Mouse (Mus musculus): Measurements from ENCODE around the gene Nppa. TPM values are rescaled to one million over a fixed set of nuclear protein-coding genes. Genes with fewer than 3 reads are reported as not detected.

Nppa gene
- polyA plus RNA-seq, 1 experiment from 2014 or later: 2.3 TPM

DNA sequence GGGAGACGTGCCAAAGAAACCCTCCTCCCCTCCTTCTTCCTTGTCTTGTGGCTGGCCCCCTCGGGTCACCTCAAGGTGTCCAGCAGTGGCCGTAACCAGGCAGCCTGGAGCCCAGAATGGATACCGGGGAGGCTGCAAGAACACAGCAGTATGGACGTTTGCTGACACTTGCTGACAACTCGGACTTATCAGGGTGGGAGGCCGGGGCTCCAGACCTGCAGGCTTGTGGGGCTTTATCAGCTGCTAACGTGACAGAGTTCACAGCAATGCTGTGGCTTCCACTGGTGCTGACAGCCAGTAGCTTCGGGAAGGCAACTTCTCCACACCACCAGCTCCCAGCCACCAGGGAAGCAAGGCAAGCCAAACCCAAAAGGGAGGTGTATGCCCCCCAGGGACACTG is 31.2 kb upstream of the Nppa start:
- Histone ChIP-seq H3K9ac (replicated peaks; ENCODE audit: low read depth, low read length) (no peak overlapping the region), H3K27ac (ENCODE audit: low read length) (no peak overlapping the region), H3K9me3 (ENCODE audit: control insufficient read depth, low read depth, low read length) (no peaks in the 10 kb centered on the region), H3K36me3 (ENCODE audit: control insufficient read depth, insufficient read depth, low read length) (no peaks in the 10 kb centered on the region), H3K27me3 (ENCODE audit: control insufficient read depth, insufficient read depth, low read length) (no peaks in the 10 kb centered on the region), H3K4me1 (ENCODE audit: control insufficient read depth, insufficient read depth, low read length) (no peaks in the 10 kb centered on the region), H3K4me3 (ENCODE audit: low read depth, low read length) (no peak overlapping the region), H3K4me2 (replicated peaks; ENCODE audit: low read depth, low read length) (no peak overlapping the region)
- no peak for ATAC-seq (ENCODE audit: insufficient number of reproducible peaks, insufficient read depth, low FRiP score, low read depth)
- WGBS: 36% methylated on average over 9 of the region's 9 CpGs

DNA sequence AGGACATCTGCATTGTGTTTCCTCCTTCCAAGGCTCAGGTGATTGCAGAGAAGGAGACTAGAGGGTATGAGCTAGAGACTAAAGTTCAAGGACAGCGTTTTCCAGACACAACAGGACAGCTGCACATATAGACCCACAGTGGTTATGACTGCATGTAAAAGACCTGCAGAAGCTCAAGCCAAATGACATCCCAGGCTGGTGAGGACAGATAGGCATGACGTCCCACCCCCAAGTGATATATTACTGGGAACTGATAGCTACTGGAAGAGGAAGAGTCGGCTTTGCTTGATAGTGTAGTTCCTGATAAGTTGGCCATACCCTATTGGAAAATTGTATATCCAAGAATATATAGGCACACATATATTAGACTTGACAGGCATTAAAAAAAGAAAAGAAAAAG is 24.3 kb upstream of the Nppa start:
- 74% methylated on average over 3 of the region's 3 CpGs for WGBS
- no peak for ATAC-seq (ENCODE audit: insufficient number of reproducible peaks, insufficient read depth, low FRiP score, low read depth)

DNA sequence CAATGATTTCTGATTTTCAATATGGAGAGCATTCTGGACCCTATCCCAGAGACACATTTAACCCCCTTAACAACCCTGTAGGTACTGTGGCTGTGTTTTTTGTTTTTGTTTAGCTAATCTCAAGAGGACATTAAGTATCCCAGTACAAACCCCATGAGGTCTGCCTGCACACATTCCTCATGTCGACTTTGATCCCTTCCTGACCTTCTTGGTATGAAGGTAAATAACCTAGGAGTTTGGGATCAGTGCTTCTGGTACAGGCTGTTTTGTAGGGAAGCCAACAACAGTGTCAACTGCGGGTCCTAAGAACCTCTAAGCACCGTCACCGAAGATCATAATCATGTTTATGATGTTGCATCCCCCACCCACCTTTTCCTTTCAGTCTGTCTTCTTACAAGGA is 22.8 kb upstream of the Nppa start:
- H3K4me1 ChIP-seq (ENCODE audit: control insufficient read depth, insufficient read depth, low read length): no peaks in the 10 kb centered on the region
- H3K4me2 ChIP-seq (replicated peaks; ENCODE audit: low read depth, low read length): no peak overlapping the region
- no peak overlapping the region for H3K4me3 ChIP-seq (ENCODE audit: low read depth, low read length)
- WGBS: 74% methylated on average over 4 of the region's 4 CpGs
- H3K27me3 ChIP-seq (ENCODE audit: control insufficient read depth, insufficient read depth, low read length): no peaks in the 10 kb centered on the region
- H3K9me3 ChIP-seq (ENCODE audit: control insufficient read depth, low read depth, low read length): no peaks in the 10 kb centered on the region; the same call in 1 of the 2 replicates
- no peak for ATAC-seq (ENCODE audit: insufficient number of reproducible peaks, insufficient read depth, low FRiP score, low read depth)
- H3K36me3 ChIP-seq (ENCODE audit: control insufficient read depth, insufficient read depth, low read length): no peaks in the 10 kb centered on the region
- no peak overlapping the region for H3K9ac ChIP-seq (replicated peaks; ENCODE audit: low read depth, low read length)
- no peak overlapping the region for H3K27ac ChIP-seq (ENCODE audit: low read length)

More for the DNA sequence above, 24.3 kb upstream of the Nppa start:
- H3K27me3 ChIP-seq (ENCODE audit: control insufficient read depth, insufficient read depth, low read length): no peaks in the 10 kb centered on the region
- no peaks in the 10 kb centered on the region for H3K4me1 ChIP-seq (ENCODE audit: control insufficient read depth, insufficient read depth, low read length)
- H3K9ac ChIP-seq (replicated peaks; ENCODE audit: low read depth, low read length): no peak overlapping the region
- H3K4me3 ChIP-seq (ENCODE audit: low read depth, low read length): no peak overlapping the region
- no peak overlapping the region for H3K4me2 ChIP-seq (replicated peaks; ENCODE audit: low read depth, low read length)
- H3K9me3 ChIP-seq (ENCODE audit: control insufficient read depth, low read depth, low read length): no peaks in the 10 kb centered on the region; the same call in 1 of the 2 replicates
- no peak overlapping the region for H3K27ac ChIP-seq (ENCODE audit: low read length)
- no peaks in the 10 kb centered on the region for H3K36me3 ChIP-seq (ENCODE audit: control insufficient read depth, insufficient read depth, low read length)

DNA sequence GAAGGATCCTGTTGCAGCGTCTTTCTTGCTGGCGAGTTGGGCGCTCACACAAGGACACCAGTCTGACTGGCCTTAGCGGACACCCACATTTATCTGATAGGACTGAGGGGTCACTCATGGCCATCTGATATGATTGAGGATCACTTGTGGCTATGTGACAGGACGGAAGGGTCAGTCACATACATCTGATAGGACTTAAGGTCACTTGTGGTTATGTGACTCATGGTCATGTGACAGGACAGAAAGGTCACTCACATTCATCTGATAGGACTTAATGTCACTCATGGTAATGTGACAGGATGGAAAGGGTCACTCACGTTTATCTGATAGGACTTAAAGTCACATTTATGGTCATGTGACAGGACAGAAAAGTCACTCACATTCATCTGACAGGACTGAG is 22.1 kb upstream of the Nppa start:
- 94% methylated on average over 6 of the region's 6 CpGs for WGBS
- no peak overlapping the region for H3K9ac ChIP-seq (replicated peaks; ENCODE audit: low read depth, low read length)
- no peaks in the 10 kb centered on the region for H3K4me1 ChIP-seq (ENCODE audit: control insufficient read depth, insufficient read depth, low read length)
- ATAC-seq (ENCODE audit: insufficient number of reproducible peaks, insufficient read depth, low FRiP score, low read depth): no peak
- no peaks in the 10 kb centered on the region for H3K27me3 ChIP-seq (ENCODE audit: control insufficient read depth, insufficient read depth, low read length)
- H3K4me3 ChIP-seq (ENCODE audit: low read depth, low read length): no peak overlapping the region
- no peaks in the 10 kb centered on the region for H3K36me3 ChIP-seq (ENCODE audit: control insufficient read depth, insufficient read depth, low read length)
- H3K9me3 ChIP-seq (ENCODE audit: control insufficient read depth, low read depth, low read length): no peaks in the 10 kb centered on the region; the same call in 1 of the 2 replicates
- no peak overlapping the region for H3K27ac ChIP-seq (ENCODE audit: low read length)
- no peak overlapping the region for H3K4me2 ChIP-seq (replicated peaks; ENCODE audit: low read depth, low read length)

DNA sequence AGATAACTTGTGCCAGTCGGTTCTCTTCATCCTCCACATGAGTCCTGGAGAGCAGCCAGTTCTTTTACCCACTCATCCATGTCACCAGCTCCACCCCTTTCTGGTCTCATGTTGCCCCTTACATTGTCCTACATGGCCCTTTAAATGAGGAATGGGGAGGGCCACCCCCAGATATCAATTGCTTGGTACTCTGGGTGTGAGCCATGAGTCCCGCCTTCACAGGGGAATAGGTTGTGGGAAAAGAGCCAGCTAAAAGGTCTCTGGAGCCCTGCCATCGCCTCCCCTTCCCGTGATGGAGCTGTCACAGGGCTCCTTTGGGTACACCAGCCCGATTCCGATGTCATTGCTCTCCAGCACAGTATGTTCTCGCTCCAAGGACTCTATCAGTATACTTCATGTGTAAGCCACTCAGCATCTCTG is 21.1 kb upstream of the Nppa start:
- Histone ChIP-seq H3K4me2 (replicated peaks; ENCODE audit: low read depth, low read length) (no peak overlapping the region), H3K4me3 (ENCODE audit: low read depth, low read length) (no peak overlapping the region), H3K36me3 (ENCODE audit: control insufficient read depth, insufficient read depth, low read length) (no peaks in the 10 kb centered on the region), H3K9ac (replicated peaks; ENCODE audit: low read depth, low read length) (no peak overlapping the region), H3K27me3 (ENCODE audit: control insufficient read depth, insufficient read depth, low read length) (no peaks in the 10 kb centered on the region), H3K4me1 (ENCODE audit: control insufficient read depth, insufficient read depth, low read length) (no peaks in the 10 kb centered on the region), H3K27ac (ENCODE audit: low read length) (no peak overlapping the region), H3K9me3 (ENCODE audit: control insufficient read depth, low read depth, low read length) (no peaks in the 10 kb centered on the region; the same call in 1 of the 2 replicates)
- WGBS: 77% methylated on average over 7 of the region's 7 CpGs
- ATAC-seq (ENCODE audit: insufficient number of reproducible peaks, insufficient read depth, low FRiP score, low read depth): no peak

DNA sequence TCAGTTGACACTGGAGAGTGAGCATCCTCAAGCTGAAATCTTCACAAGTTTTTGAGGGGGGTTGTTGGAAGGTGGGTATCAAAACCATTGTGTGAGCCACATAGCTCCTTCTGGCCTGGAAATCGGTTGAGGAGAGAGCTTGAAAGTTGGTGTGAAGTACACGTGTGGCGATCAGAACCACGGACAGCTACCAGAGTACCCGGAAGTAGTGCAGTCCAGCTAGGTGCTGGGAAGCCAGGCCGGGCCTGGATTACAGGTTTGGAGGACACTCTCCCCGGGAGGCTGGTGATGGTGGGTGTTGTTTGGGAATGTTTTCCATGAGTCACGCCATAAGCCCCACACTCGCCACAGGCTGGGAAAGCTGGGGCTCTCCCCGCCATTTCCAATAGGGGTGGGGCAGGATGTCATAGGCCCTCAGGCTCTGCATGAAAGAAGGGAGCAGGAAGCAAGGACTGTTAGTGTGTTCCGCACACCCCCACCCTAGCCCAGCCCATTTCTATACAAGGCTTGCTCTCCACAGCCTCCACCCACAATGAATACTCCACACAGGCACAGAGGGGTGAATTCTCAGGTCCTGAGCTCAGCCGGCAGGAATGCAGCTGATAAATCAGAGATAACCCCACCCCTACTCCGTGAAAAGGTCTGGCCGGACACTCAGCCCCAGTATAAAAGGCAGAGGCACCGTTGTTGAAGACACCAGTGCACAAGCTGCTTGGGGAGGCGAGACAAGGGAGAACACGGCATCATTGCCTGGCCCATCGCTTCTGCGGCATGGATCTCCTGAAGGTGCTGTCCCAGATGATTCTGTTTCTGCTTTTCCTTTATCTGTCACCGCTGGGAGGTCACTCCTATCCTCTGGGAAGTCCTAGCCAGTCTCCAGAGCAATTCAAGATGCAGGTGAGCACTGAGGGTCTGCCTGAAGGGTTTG is 15.1 kb upstream of the Nppa start, which contains the start of gene Nppb:
Gene Nppb, plus strand, starts transcription at position 584 of the 928 bp plus-strand sequence.
- Histone ChIP-seq H3K9me3 (ENCODE audit: control insufficient read depth, low read depth, low read length) (no peaks in the 10 kb centered on the region), H3K27me3 (ENCODE audit: control insufficient read depth, insufficient read depth, low read length) (no peaks in the 10 kb centered on the region), H3K27ac (ENCODE audit: low read length) (no peak within 1 kb of the TSS), H3K9ac (replicated peaks; ENCODE audit: low read depth, low read length) (no peak within 1 kb of the TSS), H3K4me2 (replicated peaks; ENCODE audit: low read depth, low read length) (0 out of 2 replicates have a peak within 1 kb of the TSS, but pooled peaks have one; percentile 10), H3K4me3 (ENCODE audit: low read depth, low read length) (no peak within 1 kb of the TSS), H3K4me1 (ENCODE audit: control insufficient read depth, insufficient read depth, low read length) (no peaks in the 10 kb centered on the region), H3K36me3 (ENCODE audit: control insufficient read depth, insufficient read depth, low read length) (no peaks in the 10 kb centered on the region)
- WGBS: 31% methylated on average over 20 of the region's 20 CpGs
- ATAC-seq (ENCODE audit: insufficient number of reproducible peaks, insufficient read depth, low FRiP score, low read depth): peak; percentile 53; the same call in 1 of the 2 replicates

DNA sequence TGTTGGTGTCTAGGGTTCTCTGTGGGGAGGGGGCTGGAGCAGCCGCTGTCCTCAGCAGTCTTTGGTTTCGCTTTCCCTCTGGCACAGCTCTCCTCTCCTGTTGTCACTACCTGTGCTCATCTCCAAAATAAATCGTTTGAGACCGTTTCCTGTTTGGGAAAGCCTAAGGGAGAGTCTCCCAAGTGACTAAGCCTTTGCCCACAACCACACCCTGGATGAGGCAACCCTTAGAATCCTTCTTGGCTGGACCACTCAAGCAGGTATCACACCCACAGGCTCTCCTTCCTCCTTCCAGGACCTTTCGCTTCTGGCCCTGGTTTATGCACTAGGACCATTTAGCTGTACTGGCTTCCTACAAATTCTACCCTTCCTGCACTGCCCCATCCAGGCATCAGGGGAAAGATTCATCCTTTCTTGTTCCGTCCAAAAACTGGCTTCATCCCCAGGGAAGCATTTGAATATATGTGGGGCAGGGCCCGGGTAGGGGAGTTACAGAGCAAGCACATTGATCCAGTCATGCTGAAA is 6.9 kb upstream of the Nppa start:
- 59% methylated on average over 7 of the region's 7 CpGs for WGBS
- Histone ChIP-seq H3K4me3 (ENCODE audit: low read depth, low read length) (no peak overlapping the region), H3K4me1 (ENCODE audit: control insufficient read depth, insufficient read depth, low read length) (no peaks in the 10 kb centered on the region), H3K4me2 (replicated peaks; ENCODE audit: low read depth, low read length) (no peak overlapping the region), H3K9me3 (ENCODE audit: control insufficient read depth, low read depth, low read length) (no peaks in the 10 kb centered on the region), H3K9ac (replicated peaks; ENCODE audit: low read depth, low read length) (no peak overlapping the region), H3K27me3 (ENCODE audit: control insufficient read depth, insufficient read depth, low read length) (no peaks in the 10 kb centered on the region), H3K27ac (ENCODE audit: low read length) (no peak overlapping the region), H3K36me3 (ENCODE audit: control insufficient read depth, insufficient read depth, low read length) (no peaks in the 10 kb centered on the region)
- ATAC-seq (ENCODE audit: insufficient number of reproducible peaks, insufficient read depth, low FRiP score, low read depth): no peak

DNA sequence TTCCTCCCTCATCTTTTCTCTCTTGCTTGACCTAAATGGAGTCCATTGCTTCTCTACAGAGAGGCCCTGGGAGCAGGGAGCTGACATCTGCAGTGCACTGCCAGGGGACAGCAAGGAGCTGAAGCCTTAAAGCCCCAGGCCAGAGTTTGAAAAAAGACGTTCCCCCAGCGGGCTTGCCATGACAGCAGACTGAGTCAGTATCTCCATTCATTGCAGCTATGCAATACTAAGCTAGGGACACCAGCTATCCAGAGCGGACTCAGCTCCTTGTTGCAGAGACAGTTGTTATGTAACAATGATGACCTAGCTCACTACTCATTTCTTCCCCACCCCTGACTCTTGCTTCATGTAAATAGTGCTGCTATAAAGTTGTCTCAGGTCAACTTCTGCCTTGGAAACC is 5.2 kb upstream of the Nppa start:
- Histone ChIP-seq H3K27ac (ENCODE audit: low read length) (no peak overlapping the region), H3K9ac (replicated peaks; ENCODE audit: low read depth, low read length) (no peak overlapping the region), H3K9me3 (ENCODE audit: control insufficient read depth, low read depth, low read length) (no peaks in the 10 kb centered on the region), H3K4me1 (ENCODE audit: control insufficient read depth, insufficient read depth, low read length) (no peaks in the 10 kb centered on the region), H3K36me3 (ENCODE audit: control insufficient read depth, insufficient read depth, low read length) (no peaks in the 10 kb centered on the region), H3K27me3 (ENCODE audit: control insufficient read depth, insufficient read depth, low read length) (no peaks in the 10 kb centered on the region), H3K4me3 (ENCODE audit: low read depth, low read length) (no peak overlapping the region), H3K4me2 (replicated peaks; ENCODE audit: low read depth, low read length) (no peak overlapping the region)
- ATAC-seq (ENCODE audit: insufficient number of reproducible peaks, insufficient read depth, low FRiP score, low read depth): no peak
- WGBS: 70% methylated on average over 3 of the region's 3 CpGs

All from stomach, embryonic 14.5 days (tissue).